Mouse (Mus musculus) spleen, adult 12 weeks (tissue): Measurements from ENCODE around the gene Fgfr3.

Experiments
- DNase-seq: peaks from one replicate; pipeline ENCODE4 v3.0.0; 2022; ENCODE audit warnings: low spot score

Gene Fgfr3

GRCm38 (mm10) chr5:33697947-33698512 is 23.4 kb upstream of the Fgfr3 start:
- DNase-seq, result no peak

GRCm38 (mm10) chr5:33698669-33699068 is 22.8 kb upstream of the Fgfr3 start:
- DNase-seq, result no peak

DNA sequence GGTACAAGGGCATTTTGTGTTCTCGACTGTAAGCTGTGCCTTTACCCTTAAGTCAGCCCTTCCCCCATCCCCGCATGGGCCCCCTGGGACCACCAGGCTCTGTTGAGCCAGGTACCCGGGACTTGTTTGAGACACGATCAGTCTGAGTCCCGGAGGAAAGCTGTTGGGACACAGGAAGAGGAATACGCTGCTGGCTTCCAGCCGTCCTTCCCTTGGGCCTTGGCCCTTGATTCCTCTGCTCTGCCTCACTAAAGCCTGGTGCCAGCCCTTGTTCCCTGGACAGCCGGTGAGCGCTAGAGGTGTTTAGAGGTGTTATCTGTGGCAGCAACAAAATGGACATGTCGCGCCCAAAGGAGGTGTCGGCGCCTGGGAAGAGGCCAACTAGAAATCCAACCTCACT is 21.5 kb upstream of the Fgfr3 start:
- DNase-seq, result no peak

DNA sequence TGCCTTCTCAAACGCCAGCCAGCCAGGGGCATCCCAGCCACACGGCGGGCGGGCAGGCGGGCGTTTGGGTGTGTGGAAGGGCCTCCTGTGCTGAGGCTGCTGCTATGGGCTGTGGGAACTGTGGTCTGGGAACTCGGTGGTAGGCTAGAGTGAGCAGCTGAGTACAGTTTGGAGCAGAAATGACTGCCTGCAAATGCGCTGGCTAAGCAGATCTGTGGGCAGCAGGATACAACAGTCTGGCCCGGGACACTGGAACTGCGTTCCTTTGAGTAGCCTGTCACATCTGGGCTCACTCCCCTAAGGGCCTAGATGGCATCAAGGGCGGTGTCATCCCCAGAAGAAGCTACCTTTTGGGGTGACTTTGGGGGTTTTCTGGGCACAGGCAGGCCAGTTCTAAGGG is 19.6 kb upstream of the Fgfr3 start:
- DNase-seq, result no peak

GRCm38 (mm10) chr5:33703999-33704398 is 17.5 kb upstream of the Fgfr3 start:
- no peak for DNase-seq

DNA sequence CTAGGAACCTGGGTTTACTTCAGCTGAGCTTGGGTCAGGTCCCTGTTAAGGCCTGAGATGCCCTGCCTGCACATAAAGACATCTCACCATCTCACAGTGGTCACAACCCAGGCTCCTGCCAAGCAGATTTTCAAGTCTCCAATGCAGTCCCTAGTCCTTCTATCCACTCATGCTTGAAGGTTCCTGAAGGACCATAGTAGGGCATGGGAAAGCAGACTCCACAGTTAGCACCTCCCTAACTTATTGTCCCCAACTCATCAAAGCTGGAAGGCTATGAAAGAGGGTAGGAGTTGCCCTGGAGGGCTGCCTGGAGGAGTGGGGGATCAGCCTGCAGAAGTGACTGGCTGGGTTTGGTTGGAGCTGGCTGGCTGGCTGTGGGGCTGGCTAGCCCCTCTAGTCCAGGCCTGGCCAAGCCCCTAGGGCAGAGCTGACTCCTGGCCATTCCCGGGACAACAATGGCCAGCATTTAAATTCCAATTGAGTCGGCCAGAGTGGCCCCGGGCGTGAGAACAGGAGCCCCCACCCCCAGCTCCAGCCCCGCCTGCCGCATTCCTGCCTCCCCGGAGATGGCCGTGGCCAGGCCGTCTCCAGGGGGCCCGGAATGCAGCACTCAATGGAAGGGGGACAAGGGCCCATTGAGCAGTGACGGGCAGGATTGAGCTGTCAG is 16.4 kb upstream of the Fgfr3 start:
- no peak for DNase-seq

GRCm38 (mm10) chr5:33705612-33706349 is 15.7 kb upstream of the Fgfr3 start:
- no peak for DNase-seq

GRCm38 (mm10) chr5:33706350-33706629 is 15.2 kb upstream of the Fgfr3 start:
- no peak for DNase-seq

GRCm38 (mm10) chr5:33707163-33707562 is 14.3 kb upstream of the Fgfr3 start:
- no peak for DNase-seq

DNA sequence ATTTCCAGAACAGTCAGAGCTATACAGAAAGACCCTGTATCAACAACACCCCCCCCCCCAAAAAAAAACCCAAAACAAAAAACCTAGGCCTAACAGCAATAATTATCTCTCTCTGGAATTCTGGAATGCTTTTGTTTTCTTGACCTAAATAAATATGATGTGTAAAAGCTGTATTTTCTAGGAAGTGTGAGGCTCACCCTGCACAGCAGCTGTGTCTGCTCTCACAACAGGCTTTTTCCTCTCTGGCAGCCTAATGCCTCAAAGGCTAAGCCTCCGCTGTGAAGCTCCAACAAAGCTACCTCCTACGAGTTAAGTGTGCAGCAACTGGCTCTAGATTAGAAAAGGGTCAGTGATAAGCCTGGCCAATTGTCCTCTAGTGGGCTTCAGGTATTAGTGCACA is 12.4 kb upstream of the Fgfr3 start:
- no peak for DNase-seq

- DNase-seq, result no peak
Measured at GRCm38 (mm10) chr5:33712550-33712949, 8.9 kb upstream of the Fgfr3 start.

- no peak for DNase-seq
Measured at GRCm38 (mm10) chr5:33715182-33715581, 6.3 kb upstream of the Fgfr3 start.

- no peak for DNase-seq
Measured at GRCm38 (mm10) chr5:33716467-33716866, 5.0 kb upstream of the Fgfr3 start.

- DNase-seq, result no peak
Measured at GRCm38 (mm10) chr5:33718460-33718859, 3.0 kb upstream of the Fgfr3 start.

- no peak for DNase-seq
Measured at GRCm38 (mm10) chr5:33720852-33721490, 503 bp upstream of the Fgfr3 start.

- no peak for DNase-seq
Measured at GRCm38 (mm10) chr5:33722266-33723018, 968 bp downstream of the Fgfr3 start.

DNA sequence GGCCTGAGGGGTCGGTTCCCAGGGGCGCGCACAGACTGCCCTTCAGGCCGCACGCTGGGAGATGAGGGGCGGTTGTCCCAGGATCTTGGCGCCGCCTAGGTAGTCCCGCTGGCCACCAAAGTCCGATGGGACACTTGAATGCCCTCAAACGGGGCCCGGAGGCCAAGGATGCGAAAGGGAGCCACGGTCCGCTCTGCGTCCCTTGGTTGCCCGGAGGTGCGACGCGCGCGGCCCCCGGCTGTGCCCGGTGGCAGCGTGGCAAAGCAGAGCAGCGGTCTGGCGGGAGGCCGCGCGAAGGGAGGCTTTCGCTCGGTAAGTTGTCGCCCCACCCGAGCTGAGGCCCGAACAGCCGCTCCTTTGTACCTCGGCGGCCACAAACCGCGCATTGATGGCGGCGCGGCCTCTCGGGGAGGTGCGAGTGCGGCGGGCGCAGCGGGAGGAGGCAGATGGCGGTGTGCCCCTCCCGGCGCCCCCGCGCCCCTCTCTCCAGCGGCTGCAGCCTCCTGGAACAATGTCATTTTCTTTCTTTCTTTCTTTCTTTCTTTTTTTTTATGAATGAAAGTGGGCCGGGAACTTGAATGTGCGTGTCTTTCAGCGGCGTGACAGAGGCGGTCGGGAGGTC is 1.7 kb downstream of the Fgfr3 start:
- no peak for DNase-seq

- DNase-seq, result no peak
Measured at GRCm38 (mm10) chr5:33723641-33724465, 2.4 kb downstream of the Fgfr3 start.

- DNase-seq, result no peak
Measured at GRCm38 (mm10) chr5:33726081-33726647, 4.7 kb downstream of the Fgfr3 start.

GRCm38 (mm10) chr5:33726891-33727290 is 5.4 kb downstream of the Fgfr3 start:
- no peak for DNase-seq

GRCm38 (mm10) chr5:33728841-33729240 is 7.4 kb downstream of the Fgfr3 start:
- no peak for DNase-seq
